Mouse (Mus musculus): ENCODE results near the gene Plekha5. TPM values are rescaled to one million over a fixed set of nuclear protein-coding genes. Genes with fewer than 3 reads are reported as not detected.

Gene Plekha5
- polyA plus RNA-seq, 1 experiment from 2014 or later = 45.4 TPM

- Histone ChIP-seq H3K4me3 (ENCODE audit: low read length) (no peak overlapping the region), H3K27me3 (ENCODE audit: insufficient read depth, low read length) (no peaks in the 10 kb centered on the region), H3K9me3 (ENCODE audit: low read length) (no peaks in the 10 kb centered on the region), H3K4me2 (replicated peaks; ENCODE audit: low read depth, low read length) (no peak overlapping the region), H3K9ac (replicated peaks; ENCODE audit: low read length) (no peak overlapping the region), H3K4me1 (ENCODE audit: insufficient read depth, low read length) (peaks cover 7% of the 10 kb centered on the region; the same call in 1 of the 2 replicates), H3K36me3 (ENCODE audit: insufficient read depth, low read length) (no peaks in the 10 kb centered on the region), H3K27ac (ENCODE audit: low read length) (no peak overlapping the region)
- 61% methylated on average over 7 of the region's 7 CpGs for WGBS
- ATAC-seq (ENCODE audit: low FRiP score, low TSS enrichment) = no peak
These were observed 58.0 kb downstream of the Plekha5 start for GRCm38 (mm10) chr6:140481701-140482460.

GRCm38 (mm10) chr6:140484170-140484569, 60.3 kb downstream of the Plekha5 start:
- Histone ChIP-seq H3K4me3 (ENCODE audit: low read length) (no peak overlapping the region), H3K27ac (ENCODE audit: low read length) (no peak overlapping the region), H3K27me3 (ENCODE audit: insufficient read depth, low read length) (no peaks in the 10 kb centered on the region), H3K4me2 (replicated peaks; ENCODE audit: low read depth, low read length) (no peak overlapping the region), H3K36me3 (ENCODE audit: insufficient read depth, low read length) (no peaks in the 10 kb centered on the region), H3K9me3 (ENCODE audit: low read length) (no peaks in the 10 kb centered on the region), H3K4me1 (ENCODE audit: insufficient read depth, low read length) (peaks cover 4% of the 10 kb centered on the region; the same call in 1 of the 2 replicates), H3K9ac (replicated peaks; ENCODE audit: low read length) (no peak overlapping the region)
- no peak for ATAC-seq (ENCODE audit: low FRiP score, low TSS enrichment)
- WGBS = 79% methylated on average over 9 of the region's 9 CpGs

GRCm38 (mm10) chr6:140485636-140486035, 61.8 kb downstream of the Plekha5 start:
- H3K27ac ChIP-seq (ENCODE audit: low read length) = no peak overlapping the region
- H3K36me3 ChIP-seq (ENCODE audit: insufficient read depth, low read length) = no peaks in the 10 kb centered on the region
- 76% methylated on average over 6 of the region's 6 CpGs for WGBS
- H3K9ac ChIP-seq (replicated peaks; ENCODE audit: low read length) = no peak overlapping the region
- no peaks in the 10 kb centered on the region for H3K9me3 ChIP-seq (ENCODE audit: low read length)
- H3K4me2 ChIP-seq (replicated peaks; ENCODE audit: low read depth, low read length) = no peak overlapping the region
- no peaks in the 10 kb centered on the region for H3K27me3 ChIP-seq (ENCODE audit: insufficient read depth, low read length)
- ATAC-seq (ENCODE audit: low FRiP score, low TSS enrichment) = no peak
- H3K4me3 ChIP-seq (ENCODE audit: low read length) = no peak overlapping the region
- peaks cover 4% of the 10 kb centered on the region; the same call in 1 of the 2 replicates for H3K4me1 ChIP-seq (ENCODE audit: insufficient read depth, low read length)

GRCm38 (mm10) chr6:140486685-140487084, 62.8 kb downstream of the Plekha5 start:
- Histone ChIP-seq H3K4me2 (replicated peaks; ENCODE audit: low read depth, low read length) (no peak overlapping the region), H3K4me3 (ENCODE audit: low read length) (no peak overlapping the region), H3K36me3 (ENCODE audit: insufficient read depth, low read length) (no peaks in the 10 kb centered on the region), H3K9ac (replicated peaks; ENCODE audit: low read length) (no peak overlapping the region), H3K4me1 (ENCODE audit: insufficient read depth, low read length) (peaks cover 4% of the 10 kb centered on the region; the same call in 1 of the 2 replicates), H3K27ac (ENCODE audit: low read length) (no peak overlapping the region), H3K27me3 (ENCODE audit: insufficient read depth, low read length) (no peaks in the 10 kb centered on the region), H3K9me3 (ENCODE audit: low read length) (no peaks in the 10 kb centered on the region)
- 65% methylated on average over 5 of the region's 5 CpGs for WGBS
- no peak for ATAC-seq (ENCODE audit: low FRiP score, low TSS enrichment)

GRCm38 (mm10) chr6:140487489-140487888, 63.6 kb downstream of the Plekha5 start:
- peak; percentile 37; the same call in 1 of the 2 replicates for ATAC-seq (ENCODE audit: low FRiP score, low TSS enrichment)

GRCm38 (mm10) chr6:140488673-140489072, 64.8 kb downstream of the Plekha5 start:
- H3K9me3 ChIP-seq (ENCODE audit: low read length) = no peaks in the 10 kb centered on the region
- H3K27me3 ChIP-seq (ENCODE audit: insufficient read depth, low read length) = no peaks in the 10 kb centered on the region
- H3K4me2 ChIP-seq (replicated peaks; ENCODE audit: low read depth, low read length) = no peak overlapping the region
- no peak overlapping the region for H3K27ac ChIP-seq (ENCODE audit: low read length)
- no peaks in the 10 kb centered on the region for H3K36me3 ChIP-seq (ENCODE audit: insufficient read depth, low read length)
- no peak overlapping the region for H3K9ac ChIP-seq (replicated peaks; ENCODE audit: low read length)
- no peak overlapping the region for H3K4me3 ChIP-seq (ENCODE audit: low read length)
- no peak for ATAC-seq (ENCODE audit: low FRiP score, low TSS enrichment)
- H3K4me1 ChIP-seq (ENCODE audit: insufficient read depth, low read length) = peaks cover 4% of the 10 kb centered on the region; the same call in 1 of the 2 replicates
- 84% methylated on average over 3 of the region's 3 CpGs for WGBS

More at GRCm38 (mm10) chr6:140487489-140487888, 63.6 kb downstream of the Plekha5 start:
- Histone ChIP-seq H3K9ac (replicated peaks; ENCODE audit: low read length) (no peak overlapping the region), H3K4me3 (ENCODE audit: low read length) (no peak overlapping the region), H3K27me3 (ENCODE audit: insufficient read depth, low read length) (no peaks in the 10 kb centered on the region), H3K36me3 (ENCODE audit: insufficient read depth, low read length) (no peaks in the 10 kb centered on the region), H3K4me1 (ENCODE audit: insufficient read depth, low read length) (peaks cover 4% of the 10 kb centered on the region; the same call in 1 of the 2 replicates), H3K9me3 (ENCODE audit: low read length) (no peaks in the 10 kb centered on the region), H3K4me2 (replicated peaks; ENCODE audit: low read depth, low read length) (no peak overlapping the region), H3K27ac (ENCODE audit: low read length) (no peak overlapping the region)
- WGBS = 64% methylated on average over 6 of the region's 6 CpGs

GRCm38 (mm10) chr6:140489570-140489969, 65.7 kb downstream of the Plekha5 start:
- H3K4me3 ChIP-seq (ENCODE audit: low read length) = no peak overlapping the region
- no peak overlapping the region for H3K27ac ChIP-seq (ENCODE audit: low read length)
- H3K4me2 ChIP-seq (replicated peaks; ENCODE audit: low read depth, low read length) = no peak overlapping the region
- peaks cover 4% of the 10 kb centered on the region; the same call in 1 of the 2 replicates for H3K4me1 ChIP-seq (ENCODE audit: insufficient read depth, low read length)
- no peak for ATAC-seq (ENCODE audit: low FRiP score, low TSS enrichment)
- H3K9me3 ChIP-seq (ENCODE audit: low read length) = no peaks in the 10 kb centered on the region
- no peaks in the 10 kb centered on the region for H3K27me3 ChIP-seq (ENCODE audit: insufficient read depth, low read length)
- no peaks in the 10 kb centered on the region for H3K36me3 ChIP-seq (ENCODE audit: insufficient read depth, low read length)
- H3K9ac ChIP-seq (replicated peaks; ENCODE audit: low read length) = no peak overlapping the region

GRCm38 (mm10) chr6:140490220-140490619, 66.4 kb downstream of the Plekha5 start:
- H3K36me3 ChIP-seq (ENCODE audit: insufficient read depth, low read length) = no peaks in the 10 kb centered on the region
- H3K27ac ChIP-seq (ENCODE audit: low read length) = no peak overlapping the region
- H3K9me3 ChIP-seq (ENCODE audit: low read length) = no peaks in the 10 kb centered on the region
- H3K4me1 ChIP-seq (ENCODE audit: insufficient read depth, low read length) = peaks cover 4% of the 10 kb centered on the region; the same call in 1 of the 2 replicates
- 0 out of 2 replicates have a peak, but pooled peaks have one; percentile 24 for ATAC-seq (ENCODE audit: low FRiP score, low TSS enrichment)
- H3K4me2 ChIP-seq (replicated peaks; ENCODE audit: low read depth, low read length) = no peak overlapping the region
- no peak overlapping the region for H3K9ac ChIP-seq (replicated peaks; ENCODE audit: low read length)
- 58% methylated on average over 4 of the region's 4 CpGs for WGBS
- H3K4me3 ChIP-seq (ENCODE audit: low read length) = no peak overlapping the region
- no peaks in the 10 kb centered on the region for H3K27me3 ChIP-seq (ENCODE audit: insufficient read depth, low read length)

GRCm38 (mm10) chr6:140490921-140491537, 67.2 kb downstream of the Plekha5 start:
- no peak for ATAC-seq (ENCODE audit: low FRiP score, low TSS enrichment)
- Histone ChIP-seq H3K4me2 (replicated peaks; ENCODE audit: low read depth, low read length) (no peak overlapping the region), H3K9me3 (ENCODE audit: low read length) (no peaks in the 10 kb centered on the region), H3K27ac (ENCODE audit: low read length) (no peak overlapping the region), H3K4me1 (ENCODE audit: insufficient read depth, low read length) (peaks cover 4% of the 10 kb centered on the region; the same call in 1 of the 2 replicates), H3K9ac (replicated peaks; ENCODE audit: low read length) (no peak overlapping the region), H3K36me3 (ENCODE audit: insufficient read depth, low read length) (no peaks in the 10 kb centered on the region), H3K4me3 (ENCODE audit: low read length) (no peak overlapping the region), H3K27me3 (ENCODE audit: insufficient read depth, low read length) (no peaks in the 10 kb centered on the region)
- WGBS = 82% methylated on average over 18 of the region's 18 CpGs

- 63% methylated on average over 6 of the region's 6 CpGs for WGBS
- Histone ChIP-seq H3K9ac (replicated peaks; ENCODE audit: low read length) (no peak overlapping the region), H3K9me3 (ENCODE audit: low read length) (no peaks in the 10 kb centered on the region), H3K36me3 (ENCODE audit: insufficient read depth, low read length) (no peaks in the 10 kb centered on the region), H3K4me3 (ENCODE audit: low read length) (no peak overlapping the region), H3K27ac (ENCODE audit: low read length) (no peak overlapping the region), H3K4me2 (replicated peaks; ENCODE audit: low read depth, low read length) (no peak overlapping the region), H3K27me3 (ENCODE audit: insufficient read depth, low read length) (no peaks in the 10 kb centered on the region), H3K4me1 (ENCODE audit: insufficient read depth, low read length) (peaks cover 4% of the 10 kb centered on the region; the same call in 1 of the 2 replicates)
- no peak for ATAC-seq (ENCODE audit: low FRiP score, low TSS enrichment)
These were observed 68.2 kb downstream of the Plekha5 start for GRCm38 (mm10) chr6:140492043-140492442.

Measured in kidney, embryonic 16.5 days (tissue).